ENCODE assay signal across 8 mouse cellular contexts in the genomic region with DNA sequence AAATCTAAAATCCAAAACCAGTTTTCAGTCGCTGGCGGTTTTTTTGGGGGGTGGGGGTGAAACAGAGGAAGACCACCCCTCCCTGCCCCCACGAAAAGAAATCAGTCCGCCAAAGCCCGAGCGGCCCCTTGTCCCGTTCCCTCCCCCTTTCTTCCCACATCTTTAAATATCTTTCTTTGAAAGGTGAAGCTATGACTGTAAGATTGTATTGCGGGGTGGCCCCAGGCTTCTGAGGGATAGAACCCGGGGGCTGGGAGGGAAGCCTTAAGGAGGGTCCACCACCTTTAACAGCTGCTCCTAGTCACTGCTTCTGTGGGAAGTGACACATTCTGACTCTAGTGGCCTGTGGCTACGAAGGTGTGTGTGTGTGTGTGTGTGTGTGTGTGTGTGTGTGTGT. TPM values are rescaled to one million over a fixed set of nuclear protein-coding genes. Genes with fewer than 3 reads are reported as not detected.
DNase-seq lines count a peak whose midpoint lies in the region; ATAC-seq and TF ChIP-seq lines count a peak whose summit lies in the region.

No protein-coding gene starts in this region.

- no peak for TF ChIP-seq EP300 in ES-Bruce4 (IDR thresholded peaks at IDR 0.05; ENCODE audit: insufficient read depth, low read depth, low read length)

- ATAC-seq in forebrain, embryonic 16.5 days: no peak
- ATAC-seq in midbrain, embryonic 11.5 days (ENCODE audit: low FRiP score): 0 out of 2 replicates have a peak, but pooled peaks have one; percentile 10
- no peak for ATAC-seq in frontal cortex, adult (ENCODE audit: low TSS enrichment)

- 19% methylated on average over 10 of the region's 10 CpGs for WGBS in heart, embryonic 10.5 days
- 7% methylated on average over 10 of the region's 10 CpGs for WGBS in forebrain, embryonic 16.5 days
- 12% methylated on average over 10 of the region's 10 CpGs for WGBS in midbrain, embryonic 11.5 days

- H3K36me3 ChIP-seq in heart, embryonic 10.5 days: 0 out of 2 replicates have a peak, but pooled peaks cover 3% of the 10 kb centered on the region
- H3K36me3 ChIP-seq in ES-Bruce4 (ENCODE audit: control insufficient read depth, insufficient read depth, low read length, poor library complexity, severe bottlenecking): no peaks in the 10 kb centered on the region
- no peaks in the 10 kb centered on the region for H3K36me3 ChIP-seq in forebrain, embryonic 16.5 days (ENCODE audit: control insufficient read depth, insufficient read depth)
- no peaks in the 10 kb centered on the region for H3K36me3 ChIP-seq in midbrain, embryonic 11.5 days (ENCODE audit: control insufficient read depth, insufficient read depth, low read length)

- TF ChIP-seq CTCF in ES-Bruce4 (IDR thresholded peaks at IDR 0.05; ENCODE audit: low read depth, low read length): no peak
- TF ChIP-seq CTCF in gastrocnemius, adult 2 months (IDR thresholded peaks at IDR 0.05): no peak

- H3K27me3 ChIP-seq in heart, embryonic 10.5 days (ENCODE audit: insufficient read depth, poor library complexity, severe bottlenecking): no peaks in the 10 kb centered on the region
- H3K27me3 ChIP-seq in ES-Bruce4 (ENCODE audit: control insufficient read depth, insufficient read depth, low read length, poor library complexity, severe bottlenecking): no peaks in the 10 kb centered on the region
- H3K27me3 ChIP-seq in forebrain, embryonic 16.5 days (replicated peaks; ENCODE audit: control insufficient read depth, insufficient read depth, low read length): no peaks in the 10 kb centered on the region
- H3K27me3 ChIP-seq in midbrain, embryonic 11.5 days (ENCODE audit: control insufficient read depth, insufficient read depth, low read length): no peaks in the 10 kb centered on the region

- peak overlapping the region; percentile 30 for H3K4me2 ChIP-seq in forebrain, embryonic 16.5 days (ENCODE audit: low read length)
- peak overlapping the region; percentile 24 for H3K4me2 ChIP-seq in midbrain, embryonic 11.5 days

- peak overlapping the region; percentile 63; the same call in 1 of the 2 replicates for H3K9ac ChIP-seq in ES-Bruce4 (ENCODE audit: low read depth, poor library complexity, severe bottlenecking)
- no peak overlapping the region for H3K9ac ChIP-seq in forebrain, embryonic 16.5 days (replicated peaks; ENCODE audit: low read depth, low read length)
- peak overlapping the region; percentile 31; the same call in 1 of the 2 replicates for H3K9ac ChIP-seq in midbrain, embryonic 11.5 days (ENCODE audit: low read length)

- intact Hi-C loops in gastrocnemius, adult 2 months (cut with DNase I): loop anchor here (5.0 kb wide), 3 partner anchors 334 to 639 kb away; no protein-coding TSS in a partner anchor

- peak overlapping the region; percentile 40 for H3K4me3 ChIP-seq in heart, embryonic 10.5 days
- H3K4me3 ChIP-seq in ES-Bruce4 (ENCODE audit: low read depth, low read length): peak overlapping the region; percentile 17
- no peak overlapping the region for H3K4me3 ChIP-seq in forebrain, embryonic 16.5 days (replicated peaks; ENCODE audit: low read length)
- H3K4me3 ChIP-seq in midbrain, embryonic 11.5 days (ENCODE audit: low read depth, low read length): no peak overlapping the region
- H3K4me3 ChIP-seq in gastrocnemius, adult 2 months: no peak overlapping the region

- DNase-seq in heart, embryonic 10.5 days (ENCODE audit: low spot score): no peak
- DNase-seq in heart, postnatal 4 days: no peak
- DNase-seq in midbrain, embryonic 11.5 days (ENCODE audit: low spot score, missing footprints): peak; percentile 95
- DNase-seq in gastrocnemius, adult 2 months: no peak
- DNase-seq in spleen, postnatal 4 days (ENCODE audit: low spot score in 2 of 2): no peak

- peaks cover 28% of the 10 kb centered on the region for H3K4me1 ChIP-seq in heart, embryonic 10.5 days
- peaks cover 4% of the 10 kb centered on the region for H3K4me1 ChIP-seq in ES-Bruce4 (ENCODE audit: control insufficient read depth, insufficient read depth, low read length)
- peaks cover 20% of the 10 kb centered on the region for H3K4me1 ChIP-seq in forebrain, embryonic 16.5 days (replicated peaks; ENCODE audit: control insufficient read depth, insufficient read depth, low read length)
- H3K4me1 ChIP-seq in midbrain, embryonic 11.5 days (ENCODE audit: control insufficient read depth, insufficient read depth, low read length): peaks cover 21% of the 10 kb centered on the region

- peaks cover 9% of the 10 kb centered on the region; the same call in 1 of the 2 replicates for H3K9me3 ChIP-seq in heart, embryonic 10.5 days
- H3K9me3 ChIP-seq in ES-Bruce4 (replicated peaks; ENCODE audit: control insufficient read depth, insufficient read depth, low read length, poor library complexity, severe bottlenecking): no peaks in the 10 kb centered on the region
- H3K9me3 ChIP-seq in forebrain, embryonic 16.5 days (ENCODE audit: control insufficient read depth, low read length): 0 out of 2 replicates have a peak, but pooled peaks cover 3% of the 10 kb centered on the region
- H3K9me3 ChIP-seq in midbrain, embryonic 11.5 days (ENCODE audit: control insufficient read depth, low read length): peaks cover 9% of the 10 kb centered on the region

- H3K27ac ChIP-seq in heart, embryonic 10.5 days: peak overlapping the region; percentile 69; the same call in 1 of the 2 replicates
- H3K27ac ChIP-seq in ES-Bruce4 (ENCODE audit: insufficient read depth, low read length): no peak overlapping the region
- no peak overlapping the region; the same call in 1 of the 2 replicates for H3K27ac ChIP-seq in forebrain, embryonic 16.5 days (ENCODE audit: low read length)
- H3K27ac ChIP-seq in midbrain, embryonic 11.5 days (ENCODE audit: low read depth, low read length): no peak overlapping the region
- H3K27ac ChIP-seq in gastrocnemius, adult 2 months: no peak overlapping the region

- no peak for TF ChIP-seq POLR2A in ES-Bruce4 (IDR thresholded peaks at IDR 0.05; ENCODE audit: insufficient read depth, low read length)

RNA-seq across cellular contexts. Expression of gene Rpl14, which starts 32.3 kb away (rescaled TPM):
- polyA plus RNA-seq in heart, embryonic 10.5 days (2016; fragmentation: Nextera tagmentation; extraction: Ambion mirVana): 536 and 638 TPM in 2 replicates
- 100 to 1,000 TPM; 434 to 461 TPM for total RNA-seq in heart, postnatal 4 days (2021)
- polyA plus RNA-seq in ES-Bruce4 (2011; ENCODE audit: insufficient read depth, insufficient read length, low read depth, missing spikeins): 1,004 and 1,061 TPM in 2 replicates
- polyA plus RNA-seq in forebrain, embryonic 16.5 days (2015; fragmentation: Nextera tagmentation; extraction: Ambion mirVana): 400 and 407 TPM in 2 replicates
- 871 and 903 TPM in 2 replicates for polyA plus RNA-seq in midbrain, embryonic 11.5 days (2014; fragmentation: Nextera tagmentation; extraction: Ambion mirVana)
- total RNA-seq in gastrocnemius, adult 2 months (2021): 100 to 1,000 TPM; 290 to 372 TPM

Comparison
In these comparisons a context has a peak if more than half of its experiments do, and no peak if none do; other contexts are left out.
1. H3K4me3 ChIP-seq: peak in heart, embryonic 10.5 days (single experiment) and ES-Bruce4 (single experiment); none in forebrain, embryonic 16.5 days (single experiment), midbrain, embryonic 11.5 days (single experiment) and gastrocnemius, adult 2 months (single experiment).